8 mouse cellular contexts compared by ENCODE assay signal in genomic region chr1:42683861-42684260, GRCm38 (mm10). TPM values are rescaled to one million over a fixed set of nuclear protein-coding genes. Genes with fewer than 3 reads are reported as not detected.
DNase-seq lines count a peak whose midpoint lies in the region; ATAC-seq and TF ChIP-seq lines count a peak whose summit lies in the region.

No protein-coding gene starts in this region.

- no peak for ATAC-seq in heart, embryonic 12.5 days (ENCODE audit: insufficient number of reproducible peaks, low FRiP score)
- ATAC-seq in lung, embryonic 16.5 days (ENCODE audit: low read depth): no peak

- peaks cover 23% of the 10 kb centered on the region for H3K4me1 ChIP-seq in heart, embryonic 12.5 days (replicated peaks)
- H3K4me1 ChIP-seq in lung, embryonic 16.5 days (replicated peaks; ENCODE audit: control insufficient read depth, insufficient read depth, low read length): peaks cover 14% of the 10 kb centered on the region
- H3K4me1 ChIP-seq in limb, embryonic 10.5 days: peaks cover 36% of the 10 kb centered on the region
- peaks cover 21% of the 10 kb centered on the region for H3K4me1 ChIP-seq in olfactory bulb, adult 2 months (ENCODE audit: control insufficient read depth, insufficient read depth, low read length)

- TF ChIP-seq CTCF in olfactory bulb, adult 2 months (IDR thresholded peaks at IDR 0.05; ENCODE audit: insufficient read depth, low read depth, low read length): no peak

- TF ChIP-seq POLR2A in olfactory bulb, adult 2 months (IDR thresholded peaks at IDR 0.05; ENCODE audit: insufficient read depth, low read depth, low read length): no peak

- H3K4me2 ChIP-seq in heart, embryonic 12.5 days: peak overlapping the region; percentile 65; the same call in 1 of the 2 replicates
- H3K4me2 ChIP-seq in lung, embryonic 16.5 days (ENCODE audit: low read depth, low read length): peak overlapping the region; percentile 55; the same call in 1 of the 2 replicates

- H3K9ac ChIP-seq in heart, embryonic 12.5 days: no peak overlapping the region
- H3K9ac ChIP-seq in lung, embryonic 16.5 days (ENCODE audit: low read length): no peak overlapping the region

- peaks cover 71% of the 10 kb centered on the region for H3K27me3 ChIP-seq in heart, embryonic 12.5 days (replicated peaks)
- H3K27me3 ChIP-seq in lung, embryonic 16.5 days (ENCODE audit: control insufficient read depth, insufficient read depth, low read depth, low read length): peaks cover 63% of the 10 kb centered on the region
- H3K27me3 ChIP-seq in limb, embryonic 10.5 days (ENCODE audit: low read depth, poor library complexity, severe bottlenecking): peaks cover 66% of the 10 kb centered on the region

- H3K36me3 ChIP-seq in heart, embryonic 12.5 days: no peaks in the 10 kb centered on the region
- no peaks in the 10 kb centered on the region for H3K36me3 ChIP-seq in lung, embryonic 16.5 days (ENCODE audit: control insufficient read depth, insufficient read depth, low read length)
- no peaks in the 10 kb centered on the region for H3K36me3 ChIP-seq in limb, embryonic 10.5 days

- DNase-seq in heart, adult 8-10 months (ENCODE audit: low spot score): no peak
- no peak for DNase-seq in lung, postnatal 25 days (ENCODE audit: low spot score)
- DNase-seq in limb, embryonic 10.5 days (ENCODE audit: low spot score): no peak
- no peak for DNase-seq in urinary bladder, adult 2 months (ENCODE audit: low spot score)
- DNase-seq in layer of hippocampus, adult 18-20 months (ENCODE audit: low spot score in 2 of 2): no peak

- peak overlapping the region; percentile 38; the same call in 1 of the 2 replicates for H3K4me3 ChIP-seq in heart, embryonic 12.5 days
- peak overlapping the region; percentile 34 for H3K4me3 ChIP-seq in lung, embryonic 16.5 days (ENCODE audit: low read length)
- H3K4me3 ChIP-seq in limb, embryonic 10.5 days: peak overlapping the region; percentile 53; the same call in 1 of the 2 replicates
- H3K4me3 ChIP-seq in olfactory bulb, adult 2 months (ENCODE audit: insufficient read depth, low read depth, low read length): peak overlapping the region; percentile 55

- H3K9me3 ChIP-seq in heart, embryonic 12.5 days (replicated peaks): no peaks in the 10 kb centered on the region
- no peaks in the 10 kb centered on the region for H3K9me3 ChIP-seq in lung, embryonic 16.5 days (ENCODE audit: control insufficient read depth, low read length)
- no peaks in the 10 kb centered on the region for H3K9me3 ChIP-seq in limb, embryonic 10.5 days (replicated peaks)

- WGBS in heart, embryonic 12.5 days: 2% methylated on average over 6 of the region's 6 CpGs
- 7% methylated on average over 6 of the region's 6 CpGs for WGBS in lung, embryonic 16.5 days
- WGBS in limb, embryonic 10.5 days: 2% methylated on average over 6 of the region's 6 CpGs
- WGBS in olfactory bulb, adult 2 months: 39% methylated on average over 6 of the region's 6 CpGs

- no peak overlapping the region for H3K27ac ChIP-seq in heart, embryonic 12.5 days (ENCODE audit: poor library complexity, severe bottlenecking)
- H3K27ac ChIP-seq in lung, embryonic 16.5 days (ENCODE audit: low read length): no peak overlapping the region
- H3K27ac ChIP-seq in limb, embryonic 10.5 days: no peak overlapping the region
- peak overlapping the region; percentile 6; the same call in 1 of the 2 replicates for H3K27ac ChIP-seq in olfactory bulb, adult 2 months (ENCODE audit: insufficient read depth, low read depth, low read length)

RNA-seq across cellular contexts. Expression of gene Pou3f3, which starts 11.7 kb away (rescaled TPM):
- polyA plus RNA-seq in heart, embryonic 12.5 days (2016; fragmentation: Nextera tagmentation; extraction: Ambion mirVana): 0.06 TPM in 2 replicates
- under 1 TPM in 1 of 4 experiments, not detected in 3; 0.09 TPM for total RNA-seq in heart, adult 8-10 months (2022)
- polyA plus RNA-seq in lung, embryonic 16.5 days (2015; fragmentation: Nextera tagmentation; extraction: Ambion mirVana): 0.10 and 0.14 TPM in 2 replicates
- 0.11 TPM in 1 of 2 replicates, not detected in the other for polyA plus RNA-seq in limb, embryonic 10.5 days (2016; fragmentation: Nextera tagmentation; extraction: Ambion mirVana)
- not detected in 2 replicates for polyA plus RNA-seq in olfactory bulb, adult 2 months (2012; ENCODE audit: insufficient read depth, insufficient read length, low replicate concordance, missing spikeins)
- polyA plus RNA-seq in urinary bladder, adult 2 months (2012; rRNA removed): 0.21 and 0.22 TPM in 2 replicates
- total RNA-seq in layer of hippocampus, adult 18-20 months (2021): 10 to 100 TPM; 67.0 to 70.0 TPM
